Mouse (Mus musculus) embryonic facial prominence, embryonic 11.5 days (tissue): ENCODE data around the gene Tbc1d1. TPM values are rescaled to one million over a fixed set of nuclear protein-coding genes. Genes with fewer than 3 reads are reported as not detected.

Source experiments
- ATAC-seq: fragments of 200-750 bp; cut with Nextera tagmentation; replicated peaks from 2 replicates; pipeline ENCODE4 v1.8.0; 2017; ENCODE audit warnings: low read depth; ENCODE audit not compliant: insufficient number of reproducible peaks, low FRiP score, low TSS enrichment
- DNase-seq: peaks from one replicate; pipeline ENCODE4 v3.0.0-alpha.2; 2015; ENCODE audit warnings: low spot score
- H3K27ac ChIP-seq: fragments of 300-500 bp; sonication (generic); replicated peaks from 2 replicates; pipeline ENCODE4 v1.5.1; 2014; ENCODE audit warnings: mild to moderate bottlenecking, low read depth, low read length, control low read depth
- H3K27me3 ChIP-seq: fragments of 300-500 bp; sonication (generic); 2 replicates; pipeline ENCODE4 v1.6.1; 2014; ENCODE audit warnings: mild to moderate bottlenecking, low read length, moderate library complexity, mixed read lengths; ENCODE audit not compliant: control insufficient read depth, insufficient read depth
- H3K36me3 ChIP-seq: fragments of 300-500 bp; sonication (generic); replicated peaks from 2 replicates; pipeline ENCODE4 v1.6.1; 2014; ENCODE audit warnings: low read depth, mild to moderate bottlenecking, low read length, moderate library complexity, mixed read lengths; ENCODE audit not compliant: control insufficient read depth, insufficient read depth
- H3K4me1 ChIP-seq: fragments of 300-500 bp; sonication (generic); 2 replicates; pipeline ENCODE4 v1.6.1; 2014; ENCODE audit warnings: low read length, mixed read lengths; ENCODE audit not compliant: control insufficient read depth, insufficient read depth
- H3K4me2 ChIP-seq: fragments of 300-500 bp; sonication (generic); 2 replicates; pipeline ENCODE4 v1.6.1; 2014; ENCODE audit warnings: low read depth, mild to moderate bottlenecking, control low read depth, low read length, moderate library complexity
- H3K4me3 ChIP-seq: fragments of 300-500 bp; sonication (generic); 2 replicates; pipeline ENCODE4 v1.5.1; 2014; ENCODE audit warnings: low read depth, low read length, control low read depth
- H3K9ac ChIP-seq: fragments of 300-500 bp; sonication (generic); replicated peaks from 2 replicates; pipeline ENCODE4 v1.6.1; 2014; ENCODE audit warnings: mild to moderate bottlenecking, control low read depth, low read length
- H3K9me3 ChIP-seq: fragments of 300-500 bp; sonication (generic); replicated peaks from 2 replicates; pipeline ENCODE4 v1.6.1; 2016; ENCODE audit warnings: mild to moderate bottlenecking, low read length, inconsistent platforms, mixed read lengths; ENCODE audit not compliant: control insufficient read depth
- WGBS: fragments of 180-500 bp; shearing (Covaris S2); extraction: QIAGEN DNeasy Blood & Tissue Kit; methylation state at CpG from one replicate; pipeline ENCODE4 v1.1.7; 2014; 5-methylcytosine and 5-hydroxymethylcytosine counted together
- polyA plus RNA-seq: library from polyadenylated mRNA; unstranded; fragments of >200 nt; fragmentation: Nextera tagmentation; extraction: Ambion mirVana; gene quantifications from 2 replicates; pipeline ENCODE4 v1.2.1, GENCODE M21; 2014

Tbc1d1 gene
- polyA plus RNA-seq, 1 experiment from 2014 or later: 30.4 TPM

DNA sequence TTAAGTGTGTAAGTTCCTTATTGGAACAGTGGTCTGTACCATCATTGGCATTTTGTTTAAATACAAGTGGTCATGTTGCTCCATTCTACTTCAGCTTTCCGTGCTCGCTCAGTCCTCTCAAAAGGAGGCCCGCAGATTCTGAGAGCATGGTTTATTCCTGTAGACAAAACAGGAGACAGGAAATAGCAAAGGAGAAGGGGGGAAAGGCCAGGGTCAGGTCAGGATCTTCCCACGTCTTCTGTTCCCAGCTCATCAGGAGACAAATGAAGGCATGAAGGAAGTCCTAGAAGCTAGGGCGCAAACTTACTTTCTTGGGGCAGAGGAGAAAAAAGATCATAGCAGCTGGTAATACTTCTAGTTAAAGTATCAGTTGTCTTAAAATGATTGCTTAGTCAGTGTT, 56.1 kb downstream of the Tbc1d1 start:
- Histone ChIP-seq H3K27ac (no peak overlapping the region), H3K9me3 (no peaks in the 10 kb centered on the region), H3K4me3 (no peak overlapping the region), H3K9ac (no peak overlapping the region), H3K4me2 (no peak overlapping the region), H3K4me1 (no peaks in the 10 kb centered on the region), H3K27me3 (no peaks in the 10 kb centered on the region), H3K36me3 (no peaks in the 10 kb centered on the region)
- ATAC-seq (no peak), DNase-seq (no peak)
- WGBS: 50% methylated on average over 5 of the region's 5 CpGs

- Histone ChIP-seq H3K27me3 (no peaks in the 10 kb centered on the region), H3K9me3 (no peaks in the 10 kb centered on the region), H3K4me2 (no peak overlapping the region), H3K4me1 (no peaks in the 10 kb centered on the region), H3K4me3 (no peak overlapping the region), H3K9ac (no peak overlapping the region), H3K27ac (no peak overlapping the region), H3K36me3 (no peaks in the 10 kb centered on the region)
- 61% methylated on average over 3 of the region's 3 CpGs for WGBS
- no peak for ATAC-seq
- DNase-seq: no peak
These were observed 56.5 kb downstream of the Tbc1d1 start for GRCm38 (mm10) chr5:64212619-64213018.

DNA sequence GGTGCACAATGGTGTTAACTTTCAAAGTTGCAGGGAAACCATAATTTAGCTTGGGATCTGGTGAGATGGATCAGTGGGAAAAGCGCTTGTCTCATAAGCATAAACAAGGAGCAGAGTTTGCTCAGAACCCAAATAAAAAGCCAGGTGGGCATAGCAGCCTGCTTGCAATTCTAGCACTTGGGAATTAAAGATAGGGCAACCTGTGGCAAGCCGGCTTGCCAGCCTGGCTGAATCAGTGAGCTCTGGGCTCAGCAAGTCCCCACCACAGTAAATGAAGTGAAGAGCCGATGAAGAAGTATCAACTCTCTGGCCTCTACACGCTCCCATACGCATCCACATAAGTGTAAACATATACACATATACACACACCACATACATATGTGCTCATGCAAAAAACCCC, 59.7 kb downstream of the Tbc1d1 start:
- Histone ChIP-seq H3K27me3 (no peaks in the 10 kb centered on the region), H3K27ac (no peak overlapping the region), H3K4me2 (no peak overlapping the region), H3K9ac (no peak overlapping the region), H3K4me1 (no peaks in the 10 kb centered on the region), H3K36me3 (no peaks in the 10 kb centered on the region), H3K4me3 (no peak overlapping the region), H3K9me3 (no peaks in the 10 kb centered on the region)
- WGBS: 94% methylated on average over 5 of the region's 5 CpGs
- no peak for ATAC-seq
- DNase-seq: no peak

- Histone ChIP-seq H3K4me3 (no peak overlapping the region), H3K27ac (no peak overlapping the region), H3K9me3 (no peaks in the 10 kb centered on the region), H3K4me1 (no peaks in the 10 kb centered on the region), H3K36me3 (no peaks in the 10 kb centered on the region), H3K27me3 (no peaks in the 10 kb centered on the region), H3K4me2 (no peak overlapping the region), H3K9ac (no peak overlapping the region)
- WGBS: 80% methylated on average over 4 of the region's 4 CpGs
- no peak for ATAC-seq
- DNase-seq: no peak
These were observed 60.2 kb downstream of the Tbc1d1 start for GRCm38 (mm10) chr5:64216326-64216725.

GRCm38 (mm10) chr5:64217256-64217655, 61.2 kb downstream of the Tbc1d1 start:
- no peak for ATAC-seq
- no peak overlapping the region for H3K9ac ChIP-seq
- no peaks in the 10 kb centered on the region for H3K9me3 ChIP-seq
- no peak overlapping the region for H3K4me2 ChIP-seq
- H3K4me3 ChIP-seq: no peak overlapping the region
- no peaks in the 10 kb centered on the region for H3K36me3 ChIP-seq
- H3K27me3 ChIP-seq: no peaks in the 10 kb centered on the region
- 65% methylated on average over 8 of the region's 8 CpGs for WGBS
- no peak overlapping the region for H3K27ac ChIP-seq
- no peak for DNase-seq
- no peaks in the 10 kb centered on the region for H3K4me1 ChIP-seq

GRCm38 (mm10) chr5:64217816-64218602, 61.9 kb downstream of the Tbc1d1 start:
- H3K4me3 ChIP-seq: no peak overlapping the region
- H3K4me2 ChIP-seq: no peak overlapping the region
- no peaks in the 10 kb centered on the region for H3K9me3 ChIP-seq
- WGBS: 71% methylated on average over 13 of the region's 13 CpGs
- no peak overlapping the region for H3K9ac ChIP-seq
- H3K4me1 ChIP-seq: no peaks in the 10 kb centered on the region
- no peak for ATAC-seq
- no peak overlapping the region; the same call in 1 of the 2 replicates for H3K27ac ChIP-seq
- no peaks in the 10 kb centered on the region for H3K36me3 ChIP-seq
- no peaks in the 10 kb centered on the region for H3K27me3 ChIP-seq
- DNase-seq: no peak

GRCm38 (mm10) chr5:64218603-64218999, 62.5 kb downstream of the Tbc1d1 start:
- WGBS: 66% methylated on average over 7 of the region's 7 CpGs
- H3K27ac ChIP-seq: no peak overlapping the region
- no peaks in the 10 kb centered on the region for H3K4me1 ChIP-seq
- DNase-seq: no peak
- H3K9ac ChIP-seq: no peak overlapping the region
- H3K27me3 ChIP-seq: no peaks in the 10 kb centered on the region
- H3K36me3 ChIP-seq: no peaks in the 10 kb centered on the region
- ATAC-seq: no peak
- no peaks in the 10 kb centered on the region for H3K9me3 ChIP-seq
- H3K4me3 ChIP-seq: no peak overlapping the region
- no peak overlapping the region for H3K4me2 ChIP-seq

DNA sequence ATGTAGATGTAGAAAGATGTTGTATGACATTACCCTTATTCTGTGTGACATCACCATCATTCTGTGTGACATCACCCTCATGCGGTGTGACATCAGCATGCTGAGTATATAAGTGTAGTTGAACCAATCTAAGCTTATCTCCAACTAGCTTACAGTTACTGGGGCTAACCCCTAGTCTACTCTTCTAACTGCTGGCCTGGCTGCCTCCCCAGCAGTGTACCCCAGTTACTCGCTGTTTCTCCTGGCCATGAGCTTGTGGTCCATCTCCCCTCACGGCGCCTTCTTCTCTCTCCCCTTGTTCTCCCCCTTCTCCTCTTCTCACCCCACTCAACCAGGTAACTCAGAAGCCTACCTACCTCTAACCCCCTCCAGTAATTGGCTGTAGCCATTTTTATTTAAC, 64.7 kb downstream of the Tbc1d1 start:
- WGBS: 97% methylated on average over 4 of the region's 4 CpGs
- Histone ChIP-seq H3K27me3 (no peaks in the 10 kb centered on the region), H3K4me1 (no peaks in the 10 kb centered on the region), H3K36me3 (no peaks in the 10 kb centered on the region), H3K27ac (no peak overlapping the region), H3K9ac (no peak overlapping the region), H3K4me2 (no peak overlapping the region), H3K4me3 (no peak overlapping the region), H3K9me3 (no peaks in the 10 kb centered on the region)
- no peak for DNase-seq
- no peak for ATAC-seq
